Mouse (Mus musculus): ENCODE measurements at regions not wholly inside any gene's neighbourhood (a gene's known extent, or its start where the extent isn't known, plus 50 kb on each side); places are given as distances from the start of the nearest gene placed in this dataset.

GRCm38 (mm10) chr1:105904737-105905136 lies 85.5 kb upstream of the Zcchc2 start:
- 0 out of 2 replicates have a peak, but pooled peaks have one; percentile 10 for TF ChIP-seq CTCF (IDR thresholded peaks at IDR 0.05; ENCODE audit: extremely low read depth, insufficient read depth, low read length)
- no peak for TF ChIP-seq POLR2A (IDR thresholded peaks at IDR 0.05; ENCODE audit: extremely low read depth, insufficient read depth, low read length)

Data from cortical plate, adult 2 months (tissue).